Mouse (Mus musculus) forebrain, embryonic 15.5 days (tissue): ENCODE measurements at regions not wholly inside any gene's neighbourhood (a gene's known extent, or its start where the extent isn't known, plus 50 kb on each side); places are given as distances from the start of the nearest gene placed in this dataset.

Source experiments
- ATAC-seq: fragments of 200-750 bp; cut with Nextera tagmentation; replicated peaks from 2 replicates; pipeline ENCODE4 v1.8.0; 2017; ENCODE audit warnings: mild to moderate bottlenecking, moderate TSS enrichment, moderate library complexity
- H3K27ac ChIP-seq: fragments of 300-500 bp; sonication (generic); replicated peaks from 2 replicates; pipeline ENCODE4 v1.5.1; 2015; ENCODE audit warnings: mild to moderate bottlenecking, inconsistent platforms
- H3K27me3 ChIP-seq: fragments of 300-500 bp; sonication (generic); 2 replicates; pipeline ENCODE4 v1.6.1; 2015; ENCODE audit warnings: inconsistent platforms
- H3K36me3 ChIP-seq: fragments of 300-500 bp; sonication (generic); 2 replicates; pipeline ENCODE4 v1.6.1; 2015; ENCODE audit warnings: mild to moderate bottlenecking, inconsistent platforms
- H3K4me1 ChIP-seq: fragments of 300-500 bp; sonication (generic); 2 replicates; pipeline ENCODE4 v1.6.1; 2015; ENCODE audit warnings: inconsistent platforms
- H3K4me2 ChIP-seq: fragments of 300-500 bp; sonication (generic); replicated peaks from 2 replicates; pipeline ENCODE4 v1.6.1; 2015; ENCODE audit warnings: mild to moderate bottlenecking, inconsistent platforms
- H3K4me3 ChIP-seq: fragments of 300-500 bp; sonication (generic); 2 replicates; pipeline ENCODE4 v1.5.1; 2015; ENCODE audit warnings: mild to moderate bottlenecking, inconsistent platforms
- H3K9ac ChIP-seq: fragments of 300-500 bp; sonication (generic); replicated peaks from 2 replicates; pipeline ENCODE4 v1.6.1; 2015; ENCODE audit warnings: mild to moderate bottlenecking, inconsistent platforms
- H3K9me3 ChIP-seq: fragments of 300-500 bp; sonication (generic); 2 replicates; pipeline ENCODE4 v1.6.1; 2016; ENCODE audit warnings: inconsistent platforms
- WGBS: fragments of 180-500 bp; shearing (Covaris S2); methylation state at CpG from one replicate; pipeline ENCODE4 v1.1.7; 2015; ENCODE audit warnings: mixed read lengths; 5-methylcytosine and 5-hydroxymethylcytosine counted together

DNA sequence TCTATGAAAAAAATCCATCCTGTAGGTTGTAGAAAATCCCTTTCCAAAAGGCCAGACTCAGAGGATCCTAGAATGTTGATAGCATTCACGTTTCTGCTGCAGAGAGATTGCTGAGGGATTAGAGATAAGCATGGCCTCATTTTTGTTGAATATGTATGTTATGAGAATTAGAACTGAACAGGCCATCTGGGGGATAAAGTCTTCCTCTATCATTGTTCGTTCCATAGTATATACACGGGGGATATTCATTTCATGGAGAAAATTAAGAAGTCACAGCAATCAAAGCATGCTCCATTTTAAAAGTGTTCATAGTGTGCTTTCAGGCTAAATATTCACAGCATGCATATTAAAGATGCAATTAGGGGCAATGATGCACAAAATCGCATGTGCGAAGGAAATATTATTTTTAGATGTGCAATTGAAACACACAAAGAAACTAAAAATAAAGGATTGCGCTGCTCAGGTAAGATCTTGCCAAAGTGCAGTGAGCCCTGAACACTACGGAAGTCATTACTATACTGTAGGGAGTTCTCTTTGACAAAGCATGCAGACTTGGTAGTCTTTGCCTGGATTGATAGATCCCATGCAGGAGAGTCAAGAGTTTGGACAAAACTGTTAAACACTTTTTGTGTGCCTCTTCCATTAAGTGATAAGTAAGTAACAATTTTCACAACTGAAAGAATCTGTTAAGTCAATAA, 511.5 kb downstream of the Phf3 start:
- 82% methylated on average over 7 of the region's 7 CpGs for WGBS
- H3K27me3 ChIP-seq = no peaks in the 10 kb centered on the region
- no peaks in the 10 kb centered on the region for H3K36me3 ChIP-seq

DNA sequence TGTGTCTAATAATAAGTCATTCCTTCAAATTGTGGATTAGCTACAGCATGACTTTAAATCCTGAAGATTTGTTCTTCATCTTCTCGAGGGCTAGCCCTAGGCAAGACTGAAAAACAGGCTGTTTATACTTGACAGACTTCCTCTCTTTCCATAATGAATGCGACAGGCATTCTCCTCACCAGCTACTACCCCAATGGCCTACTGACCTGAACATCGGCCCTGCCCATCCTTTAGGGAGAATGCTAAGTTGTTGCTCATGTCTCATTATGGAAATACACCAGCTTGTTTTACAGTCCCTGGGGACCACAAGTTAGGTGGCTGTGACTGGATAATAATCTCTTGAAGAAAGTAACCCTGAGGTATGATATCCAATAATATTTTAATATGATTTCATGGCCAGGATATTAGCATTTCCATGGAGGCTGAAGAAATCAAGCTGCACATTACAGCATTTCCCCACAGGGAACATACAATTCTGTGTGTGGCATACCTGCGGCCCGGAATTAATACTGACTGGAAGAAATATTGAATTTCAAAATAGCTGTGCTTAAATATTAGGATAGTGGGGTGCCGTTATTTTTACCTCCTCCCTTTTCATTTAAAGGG, 553.0 kb downstream of the Phf3 start:
- WGBS = 84% methylated on average over 6 of the region's 6 CpGs
- Histone ChIP-seq H3K36me3 (no peaks in the 10 kb centered on the region), H3K27ac (no peak overlapping the region), H3K4me2 (no peak overlapping the region), H3K27me3 (no peaks in the 10 kb centered on the region), H3K4me3 (no peak overlapping the region), H3K4me1 (no peaks in the 10 kb centered on the region), H3K9me3 (no peaks in the 10 kb centered on the region), H3K9ac (no peak overlapping the region)
- ATAC-seq = no peak

More for the DNA sequence above, 511.5 kb downstream of the Phf3 start:
- Histone ChIP-seq H3K9me3 (no peaks in the 10 kb centered on the region), H3K4me2 (no peak overlapping the region), H3K4me3 (no peak overlapping the region), H3K4me1 (no peaks in the 10 kb centered on the region), H3K9ac (no peak overlapping the region), H3K27ac (no peak overlapping the region)
- ATAC-seq = no peak

DNA sequence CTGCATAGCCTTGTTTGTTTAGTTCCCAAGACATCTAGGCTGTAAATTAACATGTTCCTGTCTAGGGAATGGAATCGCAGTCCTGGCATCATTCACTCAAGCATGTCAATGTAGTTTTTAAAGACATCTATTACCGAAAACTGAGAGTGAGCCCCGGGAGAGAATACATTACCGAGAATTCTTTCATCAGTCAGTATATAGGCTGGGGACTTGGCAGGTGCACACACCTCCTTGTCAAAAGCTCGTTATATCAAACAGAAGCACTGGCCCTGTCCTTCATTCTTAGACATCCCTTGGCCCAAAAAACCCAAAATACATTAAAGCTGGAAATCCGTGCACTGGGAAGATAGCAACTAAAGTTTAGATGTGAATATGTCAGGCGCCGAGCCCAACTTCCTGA, 555.5 kb downstream of the Phf3 start:
- H3K27me3 ChIP-seq = no peaks in the 10 kb centered on the region
- no peak overlapping the region for H3K27ac ChIP-seq
- H3K4me1 ChIP-seq = no peaks in the 10 kb centered on the region
- no peak overlapping the region for H3K4me3 ChIP-seq
- no peak for ATAC-seq
- no peaks in the 10 kb centered on the region for H3K9me3 ChIP-seq
- no peak overlapping the region for H3K4me2 ChIP-seq
- no peak overlapping the region for H3K9ac ChIP-seq
- WGBS = 73% methylated on average over 8 of the region's 8 CpGs
- no peaks in the 10 kb centered on the region for H3K36me3 ChIP-seq

DNA sequence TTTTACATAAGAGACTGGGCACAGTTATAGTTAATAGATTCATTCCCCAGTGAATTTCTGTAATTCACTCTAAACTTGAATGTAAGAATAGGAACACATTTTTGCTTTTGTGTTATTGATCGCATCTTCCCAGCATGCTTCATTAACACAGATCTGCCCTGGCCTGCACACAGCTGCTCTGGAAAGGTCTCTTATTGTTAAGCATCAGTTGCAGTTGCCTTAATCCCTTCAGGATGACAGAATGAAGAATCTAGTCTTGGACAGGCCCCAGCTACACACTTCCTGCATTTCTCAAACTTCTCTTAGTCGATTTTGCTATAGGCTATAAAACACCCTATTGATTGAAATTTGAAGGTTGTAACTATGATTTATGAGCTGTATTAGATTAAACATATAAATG, 584.6 kb downstream of the Phf3 start:
- no peak for ATAC-seq
- Histone ChIP-seq H3K9me3 (no peaks in the 10 kb centered on the region), H3K27me3 (no peaks in the 10 kb centered on the region), H3K4me2 (no peak overlapping the region), H3K27ac (no peak overlapping the region), H3K4me1 (no peaks in the 10 kb centered on the region), H3K4me3 (no peak overlapping the region), H3K9ac (no peak overlapping the region), H3K36me3 (no peaks in the 10 kb centered on the region)
- WGBS = 54% methylated on average over 2 of the region's 2 CpGs

DNA sequence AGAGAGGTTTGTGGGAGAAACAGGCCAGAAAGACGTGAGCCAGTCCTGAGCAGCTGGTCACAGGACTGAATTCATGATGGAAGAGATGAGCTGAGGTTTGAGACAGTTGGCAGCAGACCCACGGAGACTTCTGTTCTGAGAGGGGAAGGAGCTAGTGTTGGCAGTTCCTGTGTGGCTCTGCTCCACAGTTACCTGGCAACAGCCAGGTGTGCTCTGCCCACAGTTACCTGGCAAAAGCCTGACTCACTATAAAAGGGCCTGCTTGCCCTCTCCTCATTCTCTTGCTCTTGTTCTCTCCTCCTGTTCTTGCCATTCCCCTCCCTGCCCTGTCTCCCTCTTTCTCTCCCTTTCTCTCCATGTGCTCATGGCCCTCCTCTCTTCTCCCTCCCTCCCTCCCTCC, 611.3 kb downstream of the Phf3 start:
- Histone ChIP-seq H3K4me3 (no peak overlapping the region), H3K4me1 (no peaks in the 10 kb centered on the region), H3K27ac (no peak overlapping the region), H3K27me3 (no peaks in the 10 kb centered on the region), H3K9ac (no peak overlapping the region), H3K4me2 (no peak overlapping the region), H3K36me3 (no peaks in the 10 kb centered on the region), H3K9me3 (no peaks in the 10 kb centered on the region)
- 58% methylated on average over 2 of the region's 2 CpGs for WGBS
- ATAC-seq = no peak

DNA sequence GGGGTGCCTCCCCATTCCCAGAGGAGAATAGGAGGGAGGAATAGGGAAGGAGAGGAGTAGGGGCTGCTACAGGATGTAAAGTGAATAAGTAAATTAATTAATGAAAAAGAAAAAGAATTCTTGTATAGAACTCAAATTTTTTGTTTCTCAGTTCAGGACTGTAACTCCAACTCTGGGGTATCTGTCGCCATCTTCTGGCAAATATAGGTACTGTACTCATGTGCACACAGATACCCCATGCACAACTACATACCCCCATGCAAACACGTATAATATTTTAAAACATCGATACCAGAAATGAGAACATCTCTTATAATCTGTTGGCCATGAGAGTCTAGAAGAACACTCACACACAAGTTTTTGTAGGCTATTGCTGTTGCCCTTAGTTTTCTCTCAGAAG, 614.2 kb downstream of the Phf3 start:
- no peaks in the 10 kb centered on the region for H3K27me3 ChIP-seq
- no peak for ATAC-seq

DNA sequence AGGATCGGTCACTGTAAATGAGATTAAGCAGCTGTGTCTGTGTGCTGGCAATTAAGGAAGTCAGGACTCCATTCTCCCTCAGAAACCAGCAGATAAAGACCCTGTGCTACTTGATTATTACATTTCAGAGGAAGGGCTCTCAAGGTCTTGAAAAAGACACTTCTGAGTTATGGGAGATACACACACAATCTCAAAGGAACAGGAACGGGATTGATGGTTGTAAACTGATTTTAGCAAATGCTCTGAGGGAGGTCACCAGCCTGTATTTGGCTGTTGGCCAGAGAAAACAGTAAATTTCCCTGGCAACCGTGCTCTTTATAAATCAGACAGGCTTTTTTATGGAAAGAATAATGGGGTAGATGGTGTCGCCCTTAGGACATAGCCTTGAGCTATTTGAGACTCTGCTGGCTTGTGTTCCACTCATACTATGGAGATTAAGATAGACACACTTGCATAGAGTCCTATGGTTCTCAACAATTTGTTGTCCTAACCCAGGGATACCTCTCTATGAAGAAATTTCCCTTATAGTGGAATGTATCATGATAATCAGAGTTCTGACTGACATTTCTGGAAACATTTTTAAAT, 656.9 kb downstream of the Phf3 start:
- Histone ChIP-seq H3K9ac (no peak overlapping the region), H3K36me3 (no peaks in the 10 kb centered on the region), H3K9me3 (no peaks in the 10 kb centered on the region), H3K4me3 (no peak overlapping the region), H3K27ac (no peak overlapping the region), H3K4me2 (no peak overlapping the region), H3K27me3 (no peaks in the 10 kb centered on the region), H3K4me1 (peaks cover 3% of the 10 kb centered on the region; the same call in 1 of the 2 replicates)
- no peak for ATAC-seq
- 41% methylated on average over 4 of the region's 4 CpGs for WGBS

More for the DNA sequence above, 614.2 kb downstream of the Phf3 start:
- Histone ChIP-seq H3K9me3 (no peaks in the 10 kb centered on the region), H3K4me2 (no peak overlapping the region), H3K27ac (no peak overlapping the region), H3K9ac (no peak overlapping the region), H3K4me1 (no peaks in the 10 kb centered on the region), H3K4me3 (no peak overlapping the region), H3K36me3 (no peaks in the 10 kb centered on the region)
- WGBS = 71% methylated on average over 3 of the region's 3 CpGs

DNA sequence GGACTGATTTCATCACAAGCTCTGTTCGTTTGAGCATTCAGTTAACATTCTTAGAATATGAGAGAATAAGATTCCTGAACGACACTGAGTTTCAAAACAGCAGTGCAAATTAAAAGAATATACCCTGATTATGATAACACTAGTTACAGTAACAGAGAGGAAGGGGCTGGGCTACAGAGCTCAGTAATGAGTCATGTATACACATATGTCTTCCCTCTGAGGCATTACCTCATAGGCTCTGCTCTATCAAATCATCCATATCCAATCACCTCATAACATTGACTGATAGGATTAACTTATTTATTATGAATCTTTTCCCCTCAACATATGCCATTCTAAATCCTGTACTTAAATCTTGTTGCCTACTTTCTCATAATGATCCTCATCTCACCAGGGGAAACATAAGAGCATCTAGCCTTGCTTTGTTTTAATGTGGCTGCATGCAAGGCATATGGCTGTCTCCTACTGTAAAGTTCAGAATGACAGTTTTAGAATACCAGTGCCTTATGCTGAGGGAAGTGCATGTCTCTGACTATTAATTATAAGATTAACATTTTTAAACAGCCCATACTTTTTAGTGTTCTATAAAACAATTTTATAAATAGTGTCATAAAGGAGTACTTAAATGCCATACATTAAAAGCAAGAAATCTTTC, 669.0 kb downstream of the Phf3 start:
- H3K36me3 ChIP-seq = no peaks in the 10 kb centered on the region
- no peak overlapping the region for H3K27ac ChIP-seq
- no peak overlapping the region for H3K9ac ChIP-seq
- no peak overlapping the region for H3K4me2 ChIP-seq
- ATAC-seq = no peak; the same call in 1 of the 2 replicates
- H3K9me3 ChIP-seq = no peaks in the 10 kb centered on the region
- no peak overlapping the region for H3K4me3 ChIP-seq
- H3K27me3 ChIP-seq = no peaks in the 10 kb centered on the region
- H3K4me1 ChIP-seq = no peaks in the 10 kb centered on the region
- WGBS = 63% methylated on average over 2 of the region's 2 CpGs

DNA sequence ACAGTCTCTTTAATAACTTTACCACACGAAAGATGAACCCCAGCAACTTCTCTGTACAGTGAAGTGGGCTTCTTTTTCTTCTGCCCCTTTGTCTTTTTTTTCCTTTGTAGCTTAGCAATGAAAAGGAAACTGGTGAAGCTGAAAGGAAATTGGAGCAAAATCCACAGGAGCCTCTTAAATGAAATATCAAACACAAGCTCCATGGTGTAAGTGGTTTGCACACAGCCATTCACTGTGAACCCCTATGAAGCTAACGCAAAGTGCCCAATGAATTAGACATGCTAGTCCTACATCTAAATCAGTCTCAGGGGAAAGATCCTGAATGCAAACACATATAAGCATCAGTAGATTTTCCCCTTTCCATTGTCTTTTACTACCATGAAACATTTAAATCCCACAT, 697.5 kb downstream of the Phf3 start:
- WGBS = 27% methylated on average over 2 of the region's 2 CpGs
- Histone ChIP-seq H3K27ac (no peak overlapping the region), H3K4me2 (no peak overlapping the region), H3K9ac (no peak overlapping the region), H3K36me3 (no peaks in the 10 kb centered on the region), H3K9me3 (no peaks in the 10 kb centered on the region), H3K4me3 (no peak overlapping the region), H3K4me1 (no peaks in the 10 kb centered on the region), H3K27me3 (no peaks in the 10 kb centered on the region)
- no peak for ATAC-seq

DNA sequence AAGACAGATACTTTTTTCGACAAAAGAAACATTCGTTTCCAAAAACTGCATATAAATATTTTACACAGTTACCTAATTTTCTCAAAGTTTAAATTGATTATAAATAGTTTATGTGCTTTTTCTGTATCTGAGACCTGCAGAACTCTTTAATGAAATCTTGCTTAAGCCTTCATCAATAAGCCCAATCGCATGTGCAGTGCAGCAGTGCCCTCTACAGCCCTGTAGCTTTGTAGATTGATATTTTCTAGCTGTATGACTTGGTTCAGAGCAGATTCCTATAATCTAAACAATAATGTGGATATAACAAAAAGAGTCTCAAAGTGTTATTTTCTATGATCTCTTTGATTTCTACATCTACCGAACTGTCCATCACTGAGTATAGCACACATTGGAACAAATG, 728.7 kb downstream of the Phf3 start:
- ATAC-seq = peak; percentile 78; the same call in 1 of the 2 replicates
- Histone ChIP-seq H3K4me1 (no peaks in the 10 kb centered on the region), H3K9ac (no peak overlapping the region), H3K36me3 (no peaks in the 10 kb centered on the region), H3K27ac (no peak overlapping the region), H3K27me3 (no peaks in the 10 kb centered on the region), H3K9me3 (no peaks in the 10 kb centered on the region), H3K4me3 (no peak overlapping the region), H3K4me2 (no peak overlapping the region)
- 87% methylated on average over 4 of the region's 4 CpGs for WGBS

DNA sequence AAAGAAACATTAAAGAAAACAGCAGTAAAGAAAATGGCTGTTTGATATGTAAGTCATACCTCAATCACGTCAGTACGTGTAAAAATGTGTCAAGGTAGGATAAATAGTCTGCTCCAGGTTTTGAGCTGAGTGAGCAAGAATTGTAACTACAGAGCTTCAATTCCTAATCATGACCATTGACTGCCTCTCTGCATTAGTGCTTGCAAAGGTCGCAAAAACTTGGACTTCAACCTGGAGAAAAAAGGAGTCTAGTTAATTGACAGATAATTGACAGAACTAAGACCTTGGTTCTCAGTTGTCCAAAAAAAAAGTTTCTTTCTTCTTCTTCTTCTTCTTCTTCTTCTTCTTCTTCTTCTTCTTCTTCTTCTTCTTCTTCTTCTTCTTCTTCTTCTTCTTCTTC, 759.5 kb downstream of the Phf3 start:
- 90% methylated on average over 3 of the region's 3 CpGs for WGBS
- Histone ChIP-seq H3K9me3 (no peaks in the 10 kb centered on the region), H3K4me3 (no peak overlapping the region), H3K36me3 (no peaks in the 10 kb centered on the region), H3K4me2 (no peak overlapping the region), H3K27me3 (no peaks in the 10 kb centered on the region), H3K4me1 (no peaks in the 10 kb centered on the region), H3K9ac (no peak overlapping the region), H3K27ac (no peak overlapping the region)
- no peak for ATAC-seq
